In genomic region chr7:24902630-24903443, GRCm38 (mm10) we compare ENCODE assay signal across 8 mouse cellular contexts. TPM values are rescaled to one million over a fixed set of nuclear protein-coding genes. Genes with fewer than 3 reads are reported as not detected.
DNase-seq lines count a peak whose midpoint lies in the region; ATAC-seq and TF ChIP-seq lines count a peak whose summit lies in the region.

Arhgef1 (plus strand) TSS chr7:24902912.

- H3K4me2 ChIP-seq in embryonic facial prominence, embryonic 12.5 days (replicated peaks) = peak within 1 kb of the TSS; percentile 74
- peak within 1 kb of the TSS; percentile 75 for H3K4me2 ChIP-seq in heart, embryonic 11.5 days
- peak within 1 kb of the TSS; percentile 55 for H3K4me2 ChIP-seq in kidney, embryonic 14.5 days (replicated peaks; ENCODE audit: low read depth, low read length)
- peak within 1 kb of the TSS; percentile 87 for H3K4me2 ChIP-seq in liver, embryonic 14.5 days (ENCODE audit: low read depth)

- peak within 1 kb of the TSS; percentile 84 for H3K9ac ChIP-seq in embryonic facial prominence, embryonic 12.5 days
- peak within 1 kb of the TSS; percentile 86 for H3K9ac ChIP-seq in heart, embryonic 11.5 days (ENCODE audit: low read depth, low read length)
- peak within 1 kb of the TSS; percentile 84 for H3K9ac ChIP-seq in kidney, embryonic 14.5 days (ENCODE audit: low read depth, low read length)
- H3K9ac ChIP-seq in liver, embryonic 14.5 days (replicated peaks) = peak within 1 kb of the TSS; percentile 80

- H3K9me3 ChIP-seq in embryonic facial prominence, embryonic 12.5 days = no peaks in the 10 kb centered on the region
- no peaks in the 10 kb centered on the region for H3K9me3 ChIP-seq in heart, embryonic 11.5 days (replicated peaks; ENCODE audit: control insufficient read depth, low read length)
- H3K9me3 ChIP-seq in kidney, embryonic 14.5 days (ENCODE audit: control insufficient read depth, low read length) = no peaks in the 10 kb centered on the region
- H3K9me3 ChIP-seq in liver, embryonic 14.5 days (ENCODE audit: control insufficient read depth, low read length) = no peaks in the 10 kb centered on the region

- peaks cover 35% of the 10 kb centered on the region for H3K4me1 ChIP-seq in embryonic facial prominence, embryonic 12.5 days
- peaks cover 37% of the 10 kb centered on the region for H3K4me1 ChIP-seq in heart, embryonic 11.5 days (ENCODE audit: control insufficient read depth, insufficient read depth, low read length)
- H3K4me1 ChIP-seq in kidney, embryonic 14.5 days (ENCODE audit: control insufficient read depth, insufficient read depth, low read length) = peaks cover 23% of the 10 kb centered on the region
- H3K4me1 ChIP-seq in liver, embryonic 14.5 days (replicated peaks; ENCODE audit: control insufficient read depth in 2 of 2, insufficient read depth in 2 of 2, low read length in 1 of 2) = peaks cover 23 to 39% of the 10 kb centered on the region in 2 experiments

- peak within 1 kb of the TSS; percentile 81 for H3K27ac ChIP-seq in embryonic facial prominence, embryonic 12.5 days
- H3K27ac ChIP-seq in heart, embryonic 11.5 days (ENCODE audit: low read depth, low read length) = peak within 1 kb of the TSS; percentile 91
- H3K27ac ChIP-seq in kidney, embryonic 14.5 days (ENCODE audit: low read depth, low read length) = peak within 1 kb of the TSS; percentile 88
- H3K27ac ChIP-seq in liver, embryonic 14.5 days = peak within 1 kb of the TSS; percentile 91

- TF ChIP-seq EP300 in liver, embryonic 14.5 days (IDR thresholded peaks at IDR 0.05; ENCODE audit: low read depth) = no peak

- ATAC-seq in embryonic facial prominence, embryonic 12.5 days (ENCODE audit: insufficient number of reproducible peaks, insufficient read depth, low FRiP score, low TSS enrichment) = no peak
- ATAC-seq in heart, embryonic 11.5 days (replicated peaks; ENCODE audit: insufficient number of reproducible peaks, low FRiP score, low TSS enrichment) = peak; percentile 41
- ATAC-seq in kidney, embryonic 14.5 days (ENCODE audit: low FRiP score, low TSS enrichment) = no peak
- ATAC-seq in liver, embryonic 14.5 days (ENCODE audit: insufficient read depth) = peak; percentile 62

- no peaks in the 10 kb centered on the region for H3K27me3 ChIP-seq in embryonic facial prominence, embryonic 12.5 days
- no peaks in the 10 kb centered on the region for H3K27me3 ChIP-seq in heart, embryonic 11.5 days (ENCODE audit: control insufficient read depth, insufficient read depth, low read length)
- no peaks in the 10 kb centered on the region for H3K27me3 ChIP-seq in kidney, embryonic 14.5 days (ENCODE audit: control insufficient read depth, insufficient read depth, low read length)
- H3K27me3 ChIP-seq in liver, embryonic 14.5 days (ENCODE audit: control insufficient read depth, insufficient read depth, low read length) = no peaks in the 10 kb centered on the region

- TF ChIP-seq CTCF in liver, embryonic 14.5 days (IDR thresholded peaks at IDR 0.05; ENCODE audit: low read depth) = no peak

- 9% methylated on average over 35 of the region's 68 CpGs for WGBS in embryonic facial prominence, embryonic 12.5 days
- WGBS in heart, embryonic 11.5 days (ENCODE audit: insufficient replicate concordance) = 5% methylated on average over 48 of the region's 68 CpGs
- WGBS in kidney, embryonic 14.5 days = 9% methylated on average over 31 of the region's 68 CpGs
- 2% methylated on average over 65 of the region's 68 CpGs for WGBS in liver, embryonic 14.5 days (ENCODE audit: insufficient replicate concordance)

- no peaks in the 10 kb centered on the region for H3K36me3 ChIP-seq in embryonic facial prominence, embryonic 12.5 days
- H3K36me3 ChIP-seq in heart, embryonic 11.5 days (ENCODE audit: control insufficient read depth, insufficient read depth, low read length) = no peaks in the 10 kb centered on the region
- no peaks in the 10 kb centered on the region for H3K36me3 ChIP-seq in kidney, embryonic 14.5 days (ENCODE audit: control insufficient read depth, insufficient read depth, low read length)
- no peaks in the 10 kb centered on the region for H3K36me3 ChIP-seq in liver, embryonic 14.5 days (replicated peaks; ENCODE audit: control insufficient read depth, insufficient read depth, low read depth)

- peak; percentile 72 to 76 for DNase-seq in B cell, adult 2 months
- peak; percentile 47 for DNase-seq in adrenal gland, adult 8-10 months
- DNase-seq in liver, embryonic 14.5 days (ENCODE audit: low read depth in 3 of 3, low spot score in 3 of 3) = peak; percentile 52 to 66 (median 56)
- peak; percentile 67 for DNase-seq in neural tube, embryonic 10.5 days (ENCODE audit: extremely low spot score, low spot score)
- DNase-seq in testis, postnatal 10 days (ENCODE audit: low spot score) = peak; percentile 73

- H3K4me3 ChIP-seq in embryonic facial prominence, embryonic 12.5 days = peak within 1 kb of the TSS; percentile 78
- H3K4me3 ChIP-seq in heart, embryonic 11.5 days (ENCODE audit: low read depth, low read length) = peak within 1 kb of the TSS; percentile 77
- peak within 1 kb of the TSS; percentile 73 for H3K4me3 ChIP-seq in kidney, embryonic 14.5 days (ENCODE audit: low read length)
- H3K4me3 ChIP-seq in liver, embryonic 14.5 days (ENCODE audit: insufficient read depth in 1 of 2, low read depth in 2 of 2, low read length in 2 of 2) = peak within 1 kb of the TSS; percentile 74 to 81

RNA-seq across cellular contexts. Expression of gene Arhgef1, which starts in this region (rescaled TPM):
- total RNA-seq in adrenal gland, adult 8-10 months (2022) = 100 to 1,000 TPM in 2 of 4 experiments, 10 to 100 TPM in 2; 70.6 to 172 (median 113) TPM
- polyA plus RNA-seq in embryonic facial prominence, embryonic 12.5 days (2016; fragmentation: Nextera tagmentation; extraction: Ambion mirVana) = 114 and 120 TPM in 2 replicates
- polyA plus RNA-seq in heart, embryonic 11.5 days (2014; fragmentation: Nextera tagmentation; extraction: Ambion mirVana) = 59.2 and 63.3 TPM in 2 replicates
- 67.5 and 91.2 TPM in 2 replicates for polyA plus RNA-seq in kidney, embryonic 14.5 days (2014; fragmentation: Nextera tagmentation; extraction: Ambion mirVana)
- 44.2 and 44.3 TPM in 2 replicates for polyA plus RNA-seq in liver, embryonic 14.5 days (2012; rRNA removed)
- polyA plus RNA-seq in liver, embryonic 14.5 days (2014; fragmentation: Nextera tagmentation; extraction: Ambion mirVana) = 28.7 and 31.1 TPM in 2 replicates

Comparison
In these comparisons a context has a peak if more than half of its experiments do, and no peak if none do; other contexts are left out.
1. ATAC-seq: peak in heart, embryonic 11.5 days (single experiment) and liver, embryonic 14.5 days (single experiment); none in embryonic facial prominence, embryonic 12.5 days (single experiment) and kidney, embryonic 14.5 days (single experiment).
2. Peak in every context shown above with its lines, with median percentiles within 50 percentile points of each other: DNase-seq, H3K27ac ChIP-seq, H3K4me2 ChIP-seq, H3K4me3 ChIP-seq and H3K9ac ChIP-seq.